Mouse (Mus musculus) G1E (cell line): Measurements from ENCODE around the gene Prmt1.

Experiments used
- CTCF ChIP-seq: IDR thresholded peaks from 2 replicates; pipeline ENCODE4 v1.5.1; 2012; ENCODE audit warnings: low read depth, low read length, inconsistent platforms, mixed read lengths
- GATA1 ChIP-seq: IDR thresholded peaks from 2 replicates; pipeline ENCODE4 v1.6.1; 2012; ENCODE audit warnings: borderline replicate concordance, low read length, inconsistent platforms, mixed read lengths
- TAL1 ChIP-seq: conservative IDR thresholded peaks from 2 replicates; pipeline ENCODE4 v1.6.1; 2012; ENCODE audit warnings: low read depth, low read length, inconsistent platforms, mixed read lengths

DNA sequence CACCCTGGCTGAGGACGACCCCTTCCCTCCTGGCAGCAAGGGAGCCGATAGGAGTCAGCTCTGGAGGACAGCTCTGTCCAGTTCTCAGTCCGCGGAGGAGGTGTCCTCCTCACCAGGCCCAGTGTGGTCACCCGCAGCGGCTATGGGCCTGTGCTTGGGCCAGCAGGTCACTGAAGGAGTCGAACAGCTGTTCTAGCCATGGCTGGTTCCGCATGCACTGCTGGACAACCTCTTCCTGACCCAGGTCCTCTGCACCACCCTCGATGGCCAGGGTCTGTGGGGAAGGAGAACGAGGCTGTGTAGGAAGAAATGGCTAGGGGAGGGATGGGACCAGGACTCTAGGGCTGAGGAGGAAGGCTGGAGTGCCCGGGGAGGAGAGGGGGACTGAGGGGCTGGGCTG, 42.0 kb upstream of the Prmt1 start:
- TF ChIP-seq CTCF = no peak
- no peak for TF ChIP-seq GATA1
- no peak for TF ChIP-seq TAL1
